Mouse (Mus musculus): ENCODE measurements at regions not wholly inside any gene's neighbourhood (a gene's known extent, or its start where the extent isn't known, plus 50 kb on each side); places are given as distances from the start of the nearest gene placed in this dataset.

- WGBS = 86% methylated on average over 5 of the region's 5 CpGs
- H3K27ac ChIP-seq (replicated peaks; ENCODE audit: low read depth, low read length) = no peak overlapping the region
These were observed 200.5 kb upstream of the Zic1 start for GRCm38 (mm10) chr9:91566006-91566641.

DNA sequence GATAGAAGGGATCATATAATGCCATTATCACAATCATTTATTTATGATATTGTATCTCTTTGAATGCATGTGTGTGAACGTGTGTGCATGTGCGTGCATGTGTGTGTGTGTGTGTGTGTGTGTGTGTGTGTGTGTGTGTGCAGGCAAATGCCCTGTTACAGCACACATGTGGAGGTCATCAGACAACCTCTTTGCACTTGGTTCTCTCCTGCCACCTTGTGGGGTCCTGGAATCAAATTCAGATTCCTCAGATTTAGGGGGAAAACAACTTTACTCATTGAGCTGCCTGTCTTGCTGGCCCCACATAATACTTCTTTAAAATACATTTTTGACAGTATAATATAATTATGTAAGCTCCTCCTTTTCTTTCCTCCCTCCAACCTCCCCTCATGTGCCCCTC is 195.7 kb upstream of the Zic1 start:
- H3K4me2 ChIP-seq (ENCODE audit: low read length) = no peak overlapping the region
- H3K36me3 ChIP-seq (ENCODE audit: control insufficient read depth, insufficient read depth, low read length) = no peaks in the 10 kb centered on the region
- no peak overlapping the region for H3K9ac ChIP-seq (replicated peaks; ENCODE audit: low read length)
- no peaks in the 10 kb centered on the region for H3K9me3 ChIP-seq (ENCODE audit: control insufficient read depth, low read length)
- no peak overlapping the region for H3K4me3 ChIP-seq (replicated peaks; ENCODE audit: low read depth, low read length)
- 72% methylated on average over 2 of the region's 2 CpGs for WGBS
- H3K27ac ChIP-seq (replicated peaks; ENCODE audit: low read depth, low read length) = no peak overlapping the region
- DNase-seq = peak; percentile 19
- H3K27me3 ChIP-seq (ENCODE audit: control insufficient read depth, insufficient read depth, low read length) = no peaks in the 10 kb centered on the region
- ATAC-seq (ENCODE audit: low FRiP score, low TSS enrichment) = no peak
- no peaks in the 10 kb centered on the region for H3K4me1 ChIP-seq (ENCODE audit: control insufficient read depth, insufficient read depth, low read length)

More at GRCm38 (mm10) chr9:91566006-91566641, 200.5 kb upstream of the Zic1 start:
- ATAC-seq (ENCODE audit: low FRiP score, low TSS enrichment) (no peak), DNase-seq (no peak)
- Histone ChIP-seq H3K36me3 (ENCODE audit: control insufficient read depth, insufficient read depth, low read length) (no peaks in the 10 kb centered on the region), H3K27me3 (ENCODE audit: control insufficient read depth, insufficient read depth, low read length) (no peaks in the 10 kb centered on the region), H3K4me2 (ENCODE audit: low read length) (no peak overlapping the region), H3K4me3 (replicated peaks; ENCODE audit: low read depth, low read length) (no peak overlapping the region), H3K9ac (replicated peaks; ENCODE audit: low read length) (no peak overlapping the region), H3K9me3 (ENCODE audit: control insufficient read depth, low read length) (no peaks in the 10 kb centered on the region), H3K4me1 (ENCODE audit: control insufficient read depth, insufficient read depth, low read length) (no peaks in the 10 kb centered on the region)

DNA sequence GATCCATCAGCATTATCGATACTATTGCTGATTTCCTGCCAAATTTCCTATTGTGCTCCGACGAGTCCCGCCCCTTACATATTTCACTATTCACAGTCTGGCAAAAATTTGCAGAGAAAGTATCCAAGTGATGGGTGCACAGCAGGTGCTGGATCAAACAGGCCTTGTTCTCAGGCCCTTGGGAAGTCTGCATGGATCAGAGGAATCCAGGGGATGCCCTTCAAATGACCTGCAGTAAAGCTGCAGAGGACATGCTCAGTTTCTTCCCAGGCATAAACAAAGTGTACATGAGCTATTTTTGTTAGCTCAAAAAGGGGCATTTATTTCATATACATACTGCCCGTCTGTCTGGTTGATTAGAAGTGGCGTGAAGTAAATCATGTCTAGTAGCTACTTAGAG is 194.2 kb upstream of the Zic1 start:
- DNase-seq (no peak), ATAC-seq (ENCODE audit: low FRiP score, low TSS enrichment) (no peak)
- H3K9me3 ChIP-seq (ENCODE audit: control insufficient read depth, low read length) = no peaks in the 10 kb centered on the region
- H3K27ac ChIP-seq (replicated peaks; ENCODE audit: low read depth, low read length) = no peak overlapping the region
- no peaks in the 10 kb centered on the region for H3K36me3 ChIP-seq (ENCODE audit: control insufficient read depth, insufficient read depth, low read length)
- no peaks in the 10 kb centered on the region for H3K4me1 ChIP-seq (ENCODE audit: control insufficient read depth, insufficient read depth, low read length)
- no peak overlapping the region for H3K9ac ChIP-seq (replicated peaks; ENCODE audit: low read length)
- no peaks in the 10 kb centered on the region for H3K27me3 ChIP-seq (ENCODE audit: control insufficient read depth, insufficient read depth, low read length)
- WGBS = 82% methylated on average over 6 of the region's 6 CpGs
- H3K4me2 ChIP-seq (ENCODE audit: low read length) = no peak overlapping the region
- no peak overlapping the region for H3K4me3 ChIP-seq (replicated peaks; ENCODE audit: low read depth, low read length)

DNA sequence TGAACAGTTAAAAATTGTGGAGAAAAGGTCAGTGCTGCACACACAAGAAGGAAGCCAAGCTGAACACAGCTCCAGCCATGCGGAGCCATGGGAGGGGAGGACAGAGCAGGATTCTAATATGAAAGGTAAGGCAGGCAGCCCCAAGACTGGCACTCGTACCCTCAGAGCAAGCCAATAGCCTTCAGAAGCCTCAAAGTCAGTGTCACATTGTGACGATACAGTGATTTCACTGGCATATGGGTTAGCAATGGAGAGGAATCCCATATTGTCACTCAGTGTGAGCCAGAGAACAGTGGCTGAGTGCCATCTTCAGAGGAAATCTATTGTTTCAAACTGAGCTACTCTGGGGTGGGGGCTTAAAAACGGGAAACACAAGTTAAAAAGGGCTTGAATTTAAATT is 181.4 kb upstream of the Zic1 start:
- 67% methylated on average over 4 of the region's 4 CpGs for WGBS
- no peak overlapping the region for H3K4me3 ChIP-seq (replicated peaks; ENCODE audit: low read depth, low read length)
- no peaks in the 10 kb centered on the region for H3K36me3 ChIP-seq (ENCODE audit: control insufficient read depth, insufficient read depth, low read length)
- no peak overlapping the region for H3K27ac ChIP-seq (replicated peaks; ENCODE audit: low read depth, low read length)
- DNase-seq = no peak
- H3K4me1 ChIP-seq (ENCODE audit: control insufficient read depth, insufficient read depth, low read length) = no peaks in the 10 kb centered on the region
- no peaks in the 10 kb centered on the region for H3K27me3 ChIP-seq (ENCODE audit: control insufficient read depth, insufficient read depth, low read length)
- H3K4me2 ChIP-seq (ENCODE audit: low read length) = no peak overlapping the region
- H3K9me3 ChIP-seq (ENCODE audit: control insufficient read depth, low read length) = no peaks in the 10 kb centered on the region
- ATAC-seq (ENCODE audit: low FRiP score, low TSS enrichment) = no peak
- no peak overlapping the region for H3K9ac ChIP-seq (replicated peaks; ENCODE audit: low read length)

DNA sequence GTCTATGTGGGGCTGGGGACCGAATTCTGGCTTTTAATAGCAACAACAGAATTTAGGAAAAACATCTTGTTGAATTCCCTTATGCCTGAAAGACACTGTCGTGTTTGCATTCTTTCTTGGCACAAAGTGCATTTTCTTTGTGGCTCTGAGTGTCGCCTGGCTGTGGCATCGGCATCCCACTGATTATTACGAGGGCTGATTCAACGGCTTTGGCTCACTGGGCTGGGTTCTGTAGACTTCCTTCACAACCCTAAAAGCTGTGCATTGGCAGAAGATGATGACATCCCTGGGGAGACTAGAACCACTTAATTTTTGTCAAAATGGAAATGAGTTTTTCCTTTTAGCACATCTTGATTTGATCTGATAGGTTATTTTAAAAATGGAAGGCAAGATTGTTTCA is 179.8 kb upstream of the Zic1 start:
- ATAC-seq (ENCODE audit: low FRiP score, low TSS enrichment) = no peak
- WGBS = 54% methylated on average over 6 of the region's 6 CpGs

GRCm38 (mm10) chr9:91528838-91529475 is 163.3 kb upstream of the Zic1 start:
- no peak overlapping the region for H3K4me2 ChIP-seq (ENCODE audit: low read length)
- H3K4me3 ChIP-seq (replicated peaks; ENCODE audit: low read depth, low read length) = no peak overlapping the region
- no peak overlapping the region for H3K27ac ChIP-seq (replicated peaks; ENCODE audit: low read depth, low read length)
- ATAC-seq (ENCODE audit: low FRiP score, low TSS enrichment) = no peak
- no peak for DNase-seq
- no peaks in the 10 kb centered on the region for H3K27me3 ChIP-seq (ENCODE audit: control insufficient read depth, insufficient read depth, low read length)
- no peaks in the 10 kb centered on the region for H3K36me3 ChIP-seq (ENCODE audit: control insufficient read depth, insufficient read depth, low read length)
- WGBS = 80% methylated on average over 3 of the region's 3 CpGs
- no peak overlapping the region for H3K9ac ChIP-seq (replicated peaks; ENCODE audit: low read length)
- no peaks in the 10 kb centered on the region for H3K9me3 ChIP-seq (ENCODE audit: control insufficient read depth, low read length)
- no peaks in the 10 kb centered on the region for H3K4me1 ChIP-seq (ENCODE audit: control insufficient read depth, insufficient read depth, low read length)

More for the DNA sequence above, 179.8 kb upstream of the Zic1 start:
- no peaks in the 10 kb centered on the region for H3K4me1 ChIP-seq (ENCODE audit: control insufficient read depth, insufficient read depth, low read length)
- no peak overlapping the region for H3K9ac ChIP-seq (replicated peaks; ENCODE audit: low read length)
- DNase-seq = peak; percentile 35
- H3K27ac ChIP-seq (replicated peaks; ENCODE audit: low read depth, low read length) = no peak overlapping the region
- no peak overlapping the region for H3K4me3 ChIP-seq (replicated peaks; ENCODE audit: low read depth, low read length)
- H3K27me3 ChIP-seq (ENCODE audit: control insufficient read depth, insufficient read depth, low read length) = no peaks in the 10 kb centered on the region
- H3K36me3 ChIP-seq (ENCODE audit: control insufficient read depth, insufficient read depth, low read length) = no peaks in the 10 kb centered on the region
- H3K9me3 ChIP-seq (ENCODE audit: control insufficient read depth, low read length) = no peaks in the 10 kb centered on the region
- no peak overlapping the region for H3K4me2 ChIP-seq (ENCODE audit: low read length)

DNA sequence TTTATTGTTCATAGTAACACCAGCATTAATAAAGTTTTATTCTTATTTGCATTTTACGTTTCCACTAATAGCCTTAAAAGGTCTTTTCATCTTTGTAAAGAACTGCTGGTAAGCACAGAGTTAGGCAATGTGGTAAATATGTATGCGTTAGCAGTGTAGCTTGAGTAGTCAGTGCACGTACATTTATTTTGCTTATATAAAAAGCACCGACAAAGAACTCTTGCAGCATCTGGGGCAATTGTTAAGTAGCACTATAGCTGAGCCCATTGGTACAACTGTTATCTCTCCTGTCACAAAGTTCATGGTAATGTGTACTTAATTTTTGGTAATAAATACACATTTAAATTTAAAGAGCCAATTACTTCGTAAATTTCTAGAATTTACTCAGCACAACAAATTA is 162.8 kb upstream of the Zic1 start:
- no peaks in the 10 kb centered on the region for H3K36me3 ChIP-seq (ENCODE audit: control insufficient read depth, insufficient read depth, low read length)
- H3K9me3 ChIP-seq (ENCODE audit: control insufficient read depth, low read length) = no peaks in the 10 kb centered on the region
- H3K9ac ChIP-seq (replicated peaks; ENCODE audit: low read length) = no peak overlapping the region
- H3K4me3 ChIP-seq (replicated peaks; ENCODE audit: low read depth, low read length) = no peak overlapping the region
- no peaks in the 10 kb centered on the region for H3K4me1 ChIP-seq (ENCODE audit: control insufficient read depth, insufficient read depth, low read length)
- no peak overlapping the region for H3K27ac ChIP-seq (replicated peaks; ENCODE audit: low read depth, low read length)
- no peak for DNase-seq
- WGBS = 69% methylated on average over 5 of the region's 5 CpGs
- no peak for ATAC-seq (ENCODE audit: low FRiP score, low TSS enrichment)
- H3K4me2 ChIP-seq (ENCODE audit: low read length) = no peak overlapping the region
- H3K27me3 ChIP-seq (ENCODE audit: control insufficient read depth, insufficient read depth, low read length) = no peaks in the 10 kb centered on the region

DNA sequence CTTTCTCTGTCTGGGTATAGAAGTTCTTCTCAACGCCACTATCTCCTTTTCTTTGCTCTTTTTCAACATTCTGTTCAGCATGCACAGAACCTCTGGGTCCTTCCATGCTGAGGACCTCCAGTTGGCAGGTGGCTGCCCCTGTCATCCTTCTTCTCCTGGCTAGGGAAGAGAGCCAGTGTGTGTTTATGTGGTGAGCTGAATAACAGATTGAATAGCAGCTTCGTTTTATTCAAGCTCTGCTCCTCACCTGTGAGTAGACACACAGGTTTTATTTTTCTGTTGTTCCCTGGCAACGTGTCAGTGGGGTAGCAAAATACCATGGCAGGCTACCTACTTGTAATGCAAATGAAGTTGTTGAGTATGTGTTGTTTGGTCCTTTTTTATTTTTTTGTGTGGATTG is 154.9 kb upstream of the Zic1 start:
- 33% methylated on average over 3 of the region's 3 CpGs for WGBS
- Histone ChIP-seq H3K27me3 (ENCODE audit: control insufficient read depth, insufficient read depth, low read length) (no peaks in the 10 kb centered on the region), H3K9me3 (ENCODE audit: control insufficient read depth, low read length) (no peaks in the 10 kb centered on the region), H3K9ac (replicated peaks; ENCODE audit: low read length) (no peak overlapping the region), H3K4me2 (ENCODE audit: low read length) (no peak overlapping the region), H3K27ac (replicated peaks; ENCODE audit: low read depth, low read length) (no peak overlapping the region), H3K4me3 (replicated peaks; ENCODE audit: low read depth, low read length) (no peak overlapping the region), H3K4me1 (ENCODE audit: control insufficient read depth, insufficient read depth, low read length) (0 out of 2 replicates have a peak, but pooled peaks cover 4% of the 10 kb centered on the region), H3K36me3 (ENCODE audit: control insufficient read depth, insufficient read depth, low read length) (no peaks in the 10 kb centered on the region)
- ATAC-seq (ENCODE audit: low FRiP score, low TSS enrichment) (no peak), DNase-seq (no peak)

GRCm38 (mm10) chr9:91509672-91510071 is 144.1 kb upstream of the Zic1 start:
- ATAC-seq (ENCODE audit: low FRiP score, low TSS enrichment) (no peak), DNase-seq (peak; percentile 24)
- Histone ChIP-seq H3K4me2 (ENCODE audit: low read length) (no peak overlapping the region), H3K9ac (replicated peaks; ENCODE audit: low read length) (no peak overlapping the region), H3K27ac (replicated peaks; ENCODE audit: low read depth, low read length) (no peak overlapping the region), H3K4me1 (ENCODE audit: control insufficient read depth, insufficient read depth, low read length) (no peaks in the 10 kb centered on the region), H3K9me3 (ENCODE audit: control insufficient read depth, low read length) (no peaks in the 10 kb centered on the region), H3K4me3 (replicated peaks; ENCODE audit: low read depth, low read length) (no peak overlapping the region), H3K36me3 (ENCODE audit: control insufficient read depth, insufficient read depth, low read length) (no peaks in the 10 kb centered on the region), H3K27me3 (ENCODE audit: control insufficient read depth, insufficient read depth, low read length) (no peaks in the 10 kb centered on the region)
- 62% methylated on average over 3 of the region's 3 CpGs for WGBS

Data from midbrain, embryonic 14.5 days (tissue).